Mouse (Mus musculus) adipose tissue, adult 10 weeks (tissue): ENCODE measurements around the gene Sf3a3. TPM values are rescaled to one million over a fixed set of nuclear protein-coding genes. Genes with fewer than 3 reads are reported as not detected.

Experiments
- polyA plus RNA-seq: library from polyadenylated mRNA; stranded (reverse); fragments of 350-450 nt; fragmentation: Illumina TruSeq; extraction: RNeasy Lipid Tissue Mini Kit (QIAGEN cat#74804); gene quantifications from one replicate; pipeline ENCODE4 v1.2.3, GENCODE M21; 2014; ENCODE audit warnings: low read depth, low replicate concordance

Sf3a3 gene
- 34.0 TPM for polyA plus RNA-seq

GRCm38 (mm10) chr4:124714545-124715481, at the start of gene Sf3a3:
Sf3a3 (plus strand) TSS chr4:124714776.

DNA sequence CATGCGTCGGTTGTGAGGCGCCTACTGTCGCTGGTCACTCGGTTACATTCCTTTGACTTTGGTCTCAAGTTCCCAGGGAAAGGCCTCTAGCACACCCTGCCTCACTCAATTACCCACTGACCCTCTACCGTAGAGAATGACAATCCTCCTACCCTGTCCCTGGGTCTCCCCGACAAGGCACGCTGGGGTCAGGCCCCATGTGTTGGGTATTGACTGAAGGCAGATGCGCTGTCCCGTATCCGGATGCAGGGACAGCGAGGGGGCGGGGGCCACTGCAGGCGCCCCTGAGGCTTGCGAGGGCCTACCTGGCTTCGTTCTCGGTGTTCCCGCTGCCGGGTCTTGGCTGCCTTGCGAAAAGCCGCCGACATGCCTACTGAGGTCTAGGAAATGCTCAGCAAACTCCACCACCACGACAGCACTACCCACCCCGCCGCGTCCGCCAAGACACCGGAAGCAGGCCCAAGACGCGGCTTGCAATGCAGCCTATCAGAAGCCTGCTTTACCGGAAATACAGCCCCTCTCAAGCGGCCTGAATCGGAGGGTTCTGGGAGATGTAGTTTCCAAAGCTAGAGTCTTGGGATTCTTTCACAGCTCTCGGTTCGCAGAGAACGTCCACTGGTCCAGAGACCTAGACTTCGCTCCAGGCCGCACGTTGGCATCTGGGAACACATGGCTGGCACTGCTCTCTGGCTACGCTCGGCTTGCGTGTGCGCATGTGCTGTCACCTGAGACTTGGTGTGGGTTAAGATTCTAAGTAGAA, 21.3 kb upstream of the Sf3a3 start, which contains the start of gene Utp11:
TSS of gene Utp11 (minus strand) at position 466 of the 760 bp plus-strand sequence.

GRCm38 (mm10) chr4:124700248-124700971, 14.2 kb upstream of the Sf3a3 start, which contains the start of gene Fhl3:
Fhl3 (plus strand) TSS chr4:124700701.

DNA sequence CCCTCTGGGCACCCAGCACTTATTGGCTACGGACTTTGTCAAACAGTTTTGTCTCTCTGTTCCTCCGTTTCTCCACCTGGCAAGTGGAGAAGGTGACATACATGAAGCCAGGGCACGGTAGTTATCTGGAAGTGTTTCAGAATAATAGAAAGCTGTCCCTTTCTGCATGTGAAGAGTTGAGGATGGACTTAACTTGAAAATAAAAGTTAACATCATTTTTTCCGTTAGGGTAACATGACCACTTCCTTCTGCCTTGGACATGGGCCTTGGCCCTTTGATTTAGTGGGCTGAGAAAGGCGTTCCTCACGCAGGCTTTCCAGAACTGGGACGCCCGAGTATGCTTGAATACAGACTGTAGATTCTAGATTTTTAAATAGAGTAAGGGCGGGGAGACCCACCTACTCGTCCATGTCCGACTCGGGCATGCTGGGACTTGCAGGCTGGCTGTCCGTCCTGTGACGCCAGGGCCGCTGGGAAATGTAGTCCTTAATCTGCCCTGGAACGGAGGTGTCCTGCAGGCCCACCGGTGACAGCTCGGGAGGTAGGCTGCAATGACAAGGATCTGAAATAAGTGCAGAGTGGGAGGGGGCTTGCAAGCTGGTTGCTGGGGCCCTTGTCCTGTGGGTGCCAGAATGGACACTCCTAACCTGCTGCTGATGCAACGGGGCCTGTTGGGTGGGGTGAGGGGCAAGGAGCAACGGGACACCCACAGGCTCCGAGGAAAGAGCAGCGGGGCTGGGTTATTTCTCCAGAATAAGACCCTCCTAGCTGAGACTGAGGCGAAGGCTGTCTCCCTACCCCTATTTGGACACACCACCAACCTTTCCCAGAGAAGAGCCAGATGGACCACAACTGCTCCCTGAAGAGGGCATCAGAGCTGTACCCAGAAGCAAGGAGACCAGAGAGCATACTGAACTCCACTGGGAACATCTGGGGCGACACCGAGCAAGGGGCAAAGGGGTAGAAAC, 27.1 kb downstream of the Sf3a3 start, which contains the start of gene Inpp5b:
TSS of gene Inpp5b (plus strand) at position 475 of the 968 bp plus-strand sequence.

Other genes with a start within 250 kb of the Sf3a3 start
- not detected for gene 3100002H09Rik, start 104.0 kb upstream of the Sf3a3 start, polyA plus RNA-seq
- 3.3 TPM for gene Pou3f1, start 58.0 kb upstream of the Sf3a3 start, polyA plus RNA-seq
- 27.0 TPM for gene Utp11, start 21.2 kb upstream of the Sf3a3 start, polyA plus RNA-seq
- 7.3 TPM for gene Fhl3, start 14.1 kb upstream of the Sf3a3 start, polyA plus RNA-seq
- gene Inpp5b, start 27.1 kb downstream of the Sf3a3 start, polyA plus RNA-seq, result 26.5 TPM
- 11.7 TPM for gene Mtf1, start 87.3 kb downstream of the Sf3a3 start, polyA plus RNA-seq
- gene Yrdc, start 135.9 kb downstream of the Sf3a3 start, polyA plus RNA-seq, result 31.5 TPM
- 62.5 TPM for gene 1110065P20Rik, start 136.4 kb downstream of the Sf3a3 start, polyA plus RNA-seq
- 0.35 TPM for gene Maneal, start 147.4 kb downstream of the Sf3a3 start, polyA plus RNA-seq
- 0.21 TPM for gene Epha10, start 166.1 kb downstream of the Sf3a3 start, polyA plus RNA-seq
- 15.3 TPM for gene 9930104L06Rik, start 222.3 kb downstream of the Sf3a3 start, polyA plus RNA-seq
- gene Cdca8, start 224.5 kb downstream of the Sf3a3 start, polyA plus RNA-seq, result 3.2 TPM